Mouse (Mus musculus) retina, embryonic 14.5 days (tissue): ENCODE results near the gene Pias1.

ENCODE experiments used
- DNase-seq: peaks from one replicate; pipeline ENCODE4 v3.0.0-alpha.2; 2015; ENCODE audit warnings: low spot score

The Pias1 gene

GRCm38 (mm10) chr9:62987824-62988223 is at the start of gene Pias1:
TSS of gene Pias1 (minus strand) at chr9:62987924.
- no peak for DNase-seq

DNA sequence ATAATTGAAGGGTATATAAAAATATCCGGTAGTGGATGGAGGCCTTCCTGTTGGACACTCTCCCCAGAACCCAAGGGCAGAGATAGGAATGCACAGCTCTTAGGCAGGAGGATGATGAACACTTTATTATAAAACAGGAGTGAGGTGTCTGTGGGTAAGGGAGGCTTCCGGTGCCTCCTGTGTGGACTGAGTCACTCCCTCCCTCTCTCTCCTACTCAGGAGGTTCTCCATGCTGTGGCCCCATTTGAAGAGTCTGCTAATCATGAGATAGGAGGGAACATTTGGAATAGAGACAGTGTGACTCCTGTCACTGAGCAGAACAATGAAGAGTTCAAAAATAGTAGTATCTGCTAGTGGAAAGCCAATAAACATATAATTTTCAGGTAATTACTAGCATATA is 47.7 kb upstream of the Pias1 start:
- no peak for DNase-seq

DNA sequence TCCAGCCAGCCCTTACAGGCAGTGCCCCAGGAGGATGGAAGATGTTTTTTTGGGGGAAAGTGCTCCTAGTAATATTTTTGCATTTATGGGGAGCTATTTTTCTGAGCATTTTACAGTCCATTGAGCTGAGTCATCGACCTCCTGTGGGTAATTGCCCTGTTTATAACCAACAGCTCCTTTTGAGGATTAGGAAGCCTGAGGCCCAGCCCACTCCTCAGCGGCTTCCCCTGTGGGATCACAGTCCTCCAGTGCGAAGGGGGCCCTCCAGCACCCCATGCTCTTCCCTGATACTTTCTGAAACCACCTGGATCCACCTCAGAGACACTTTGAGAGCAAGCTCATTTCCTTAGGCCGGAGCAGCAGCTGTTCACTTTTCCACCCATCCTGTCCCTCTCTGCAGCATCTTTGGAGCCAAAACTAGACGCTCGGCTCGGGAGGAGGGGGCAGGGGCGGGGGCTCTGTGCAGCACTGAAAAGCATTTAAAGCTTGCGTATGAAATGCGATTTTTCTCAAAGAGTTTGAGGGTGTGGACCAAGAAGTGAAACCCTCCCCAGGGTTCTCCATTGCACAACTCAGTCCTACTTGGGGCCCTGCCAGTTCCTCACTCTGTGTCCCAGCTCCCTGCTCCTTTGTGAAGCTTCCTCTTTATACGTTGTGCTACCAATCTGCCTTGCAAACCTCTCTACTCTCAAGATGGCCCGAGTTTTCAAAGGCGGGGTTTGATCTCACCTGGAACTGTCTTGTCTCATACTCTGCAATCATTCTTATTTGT is 43.5 kb upstream of the Pias1 start:
- no peak for DNase-seq

GRCm38 (mm10) chr9:63022486-63022885 is 34.8 kb upstream of the Pias1 start:
- DNase-seq: no peak

- DNase-seq: no peak
Observed at GRCm38 (mm10) chr9:63007371-63007770, 19.6 kb upstream of the Pias1 start.

- DNase-seq: no peak
Observed at GRCm38 (mm10) chr9:63006081-63006820, 18.5 kb upstream of the Pias1 start.

DNA sequence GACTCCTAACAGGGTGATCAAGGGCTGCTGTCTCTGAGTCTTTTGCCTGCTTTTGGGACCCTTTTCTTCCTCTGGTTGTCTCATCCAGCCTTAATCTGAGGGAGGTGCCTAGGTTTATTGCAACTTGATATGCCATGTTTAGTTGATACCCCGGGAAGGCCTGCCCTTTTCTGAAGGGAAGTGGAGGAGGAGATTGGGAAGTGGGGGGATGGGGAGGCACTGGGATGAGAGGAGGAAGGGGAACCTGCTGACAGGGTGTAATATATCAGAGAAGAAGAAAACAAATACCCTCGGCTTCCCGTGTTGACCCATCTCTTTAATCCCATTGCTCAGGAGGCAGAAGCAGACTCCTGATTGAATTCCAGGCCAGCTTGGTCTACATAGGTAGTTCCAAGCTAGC is 10.8 kb upstream of the Pias1 start:
- no peak for DNase-seq

DNA sequence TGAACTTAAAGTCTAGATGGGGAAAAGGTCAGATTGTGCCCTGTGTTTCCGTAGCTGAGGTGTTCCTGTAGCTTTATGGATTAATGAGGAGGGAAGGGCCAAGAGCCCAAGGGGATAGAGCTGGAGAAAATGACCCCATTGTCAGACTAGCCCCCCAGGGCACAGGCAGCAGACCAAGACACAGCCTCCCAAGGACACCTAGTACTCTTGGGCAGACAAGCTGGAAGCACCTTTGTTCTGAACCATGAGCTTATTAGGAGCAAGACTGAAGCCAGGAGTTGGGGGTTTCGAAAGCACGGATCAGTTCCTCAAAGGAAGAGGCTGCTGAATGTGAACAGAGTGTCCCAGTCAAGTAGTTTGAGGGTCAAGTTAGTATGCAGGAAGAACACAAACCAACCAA is 9.9 kb upstream of the Pias1 start:
- DNase-seq: no peak

DNA sequence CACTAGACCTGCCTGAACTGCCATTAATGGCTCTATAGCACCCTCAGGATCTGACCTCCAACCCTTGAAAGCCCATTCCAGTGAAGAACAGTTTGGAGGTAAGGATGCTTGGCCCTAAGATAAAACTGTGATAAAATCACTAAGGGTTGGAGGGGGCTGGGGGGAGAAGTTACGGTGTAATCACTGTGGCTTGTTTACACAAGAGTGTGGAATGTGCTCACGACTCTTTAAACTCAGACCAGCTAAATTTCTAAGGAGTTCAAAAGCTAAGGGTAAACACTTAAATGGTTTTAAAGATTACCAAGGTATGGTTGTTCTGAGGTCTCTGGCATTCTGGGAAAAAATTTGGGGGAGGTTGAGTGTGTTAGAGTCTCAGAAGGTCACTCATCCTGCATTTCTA is 7.5 kb upstream of the Pias1 start:
- DNase-seq: no peak

- DNase-seq: no peak
Observed at GRCm38 (mm10) chr9:62990134-62990533, 2.4 kb upstream of the Pias1 start.

GRCm38 (mm10) chr9:62980777-62981202 is 6.9 kb downstream of the Pias1 start:
- DNase-seq: peak; percentile 98

DNA sequence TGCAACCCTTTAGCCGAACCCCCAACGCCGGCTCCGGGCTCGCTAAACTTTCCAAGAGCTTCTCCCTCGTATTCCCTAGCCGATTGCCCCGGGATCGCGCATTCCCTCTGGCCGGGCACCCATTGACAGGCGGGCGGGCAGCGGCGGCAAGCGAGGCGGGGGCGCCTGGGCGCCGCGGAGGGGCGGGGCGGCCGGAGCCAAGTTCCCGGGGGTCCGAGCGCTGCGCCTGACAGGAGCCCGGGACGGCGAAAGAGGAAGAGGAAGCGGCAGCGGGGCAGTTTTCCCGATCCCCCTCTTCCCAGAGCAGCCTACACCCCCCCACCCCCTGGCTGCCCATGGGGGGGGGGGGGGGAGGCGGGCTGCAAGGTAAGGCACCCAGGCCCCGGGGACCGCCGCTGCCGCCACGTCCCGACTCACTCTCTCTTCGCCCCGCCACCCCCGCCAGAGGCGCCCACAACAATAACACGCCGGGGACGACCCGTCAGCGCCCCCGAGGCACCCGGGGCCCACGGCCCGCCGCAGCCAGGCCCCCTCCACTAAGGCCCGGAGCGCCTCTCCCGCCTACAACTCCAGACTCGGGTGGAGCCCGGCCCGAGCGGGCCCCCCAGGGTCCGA is 7.5 kb downstream of the Pias1 start:
- DNase-seq: peak; percentile 52

DNA sequence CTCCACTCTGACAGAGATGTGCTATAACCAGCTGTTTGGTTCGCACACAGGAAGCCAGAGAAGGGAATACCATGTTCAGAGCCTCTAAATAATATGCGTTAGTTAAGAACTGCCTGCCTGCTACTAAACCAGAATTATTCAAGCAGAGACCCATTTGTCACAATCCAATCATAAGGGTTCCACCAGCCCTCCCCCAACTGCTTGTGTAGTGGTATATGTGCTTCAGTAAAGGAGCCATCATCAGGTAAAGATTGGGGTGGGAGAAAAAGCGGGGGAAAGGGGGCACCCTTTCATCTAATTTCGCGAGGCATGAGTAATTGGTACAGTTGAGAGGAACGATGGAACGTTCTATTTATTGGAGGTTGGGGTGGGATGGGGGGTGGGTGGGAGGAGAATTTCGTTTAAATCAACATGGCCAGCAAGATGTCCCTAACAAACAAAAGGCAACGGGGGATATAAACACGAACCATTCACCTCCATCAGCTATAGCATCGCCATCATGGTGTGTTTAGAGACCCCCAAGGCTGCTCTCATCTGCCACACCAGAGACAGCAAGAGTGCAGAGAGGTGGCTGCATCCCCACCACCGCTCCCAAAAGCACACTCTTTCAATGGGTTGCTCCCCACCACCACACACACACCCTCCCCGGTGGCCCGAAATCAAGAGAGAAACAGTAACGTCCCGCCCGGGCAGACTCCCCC is 8.1 kb downstream of the Pias1 start:
- no peak for DNase-seq

- DNase-seq: no peak
Observed at GRCm38 (mm10) chr9:62977152-62977551, 10.6 kb downstream of the Pias1 start.

GRCm38 (mm10) chr9:62975830-62976229 is 11.9 kb downstream of the Pias1 start:
- DNase-seq: no peak

DNA sequence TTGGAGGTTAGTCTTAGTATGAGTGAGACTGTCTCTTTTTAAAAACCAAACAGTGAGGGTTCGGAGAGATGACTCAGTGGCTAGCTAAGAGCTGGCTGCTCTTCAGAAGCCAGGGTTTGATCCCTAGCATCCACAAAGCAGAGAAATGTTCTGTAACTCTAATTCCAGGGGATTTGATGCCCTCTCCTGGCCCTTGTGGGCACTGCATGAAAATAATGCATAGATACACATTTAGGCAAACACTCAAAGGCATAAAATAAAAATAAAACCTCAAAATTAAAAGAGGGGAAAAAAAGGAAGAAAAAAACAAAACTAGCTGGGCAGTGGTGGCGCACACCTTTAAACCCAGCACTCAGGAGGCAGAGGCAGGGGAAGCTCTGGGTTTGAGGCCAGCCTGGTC is 13.3 kb downstream of the Pias1 start:
- peak; percentile 54 for DNase-seq

- no peak for DNase-seq
Observed at GRCm38 (mm10) chr9:62972073-62972745, 15.5 kb downstream of the Pias1 start.

- no peak for DNase-seq
Observed at GRCm38 (mm10) chr9:62970345-62970744, 17.4 kb downstream of the Pias1 start.

DNA sequence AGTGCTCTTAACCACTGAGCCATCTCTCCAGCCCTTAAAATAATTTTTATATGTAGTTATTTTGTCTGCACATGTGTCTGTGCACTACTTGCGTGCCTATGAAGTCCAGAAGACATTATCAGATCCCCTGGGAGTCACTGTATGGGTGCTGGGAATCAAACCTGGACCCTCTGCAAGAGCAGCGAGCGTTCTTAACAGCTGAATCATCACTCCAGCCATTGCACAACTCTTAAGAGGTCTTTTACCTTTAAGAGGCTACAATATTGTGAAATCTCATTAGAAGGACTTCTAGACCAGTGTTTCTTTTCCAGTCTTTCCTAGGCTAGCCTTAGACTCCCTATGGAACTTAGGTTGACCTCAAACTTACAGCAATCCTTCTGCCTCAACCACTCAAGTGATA is 21.7 kb downstream of the Pias1 start:
- DNase-seq: no peak

GRCm38 (mm10) chr9:62952713-62953112 is 35.0 kb downstream of the Pias1 start:
- no peak for DNase-seq

GRCm38 (mm10) chr9:62945346-62945745 is 42.4 kb downstream of the Pias1 start:
- DNase-seq: no peak

- no peak for DNase-seq
Observed at GRCm38 (mm10) chr9:62944063-62944462, 43.7 kb downstream of the Pias1 start.
